Mouse (Mus musculus) lung, postnatal 0 days (tissue): ENCODE measurements around the gene Rft1.

Experiments
- CTCF ChIP-seq: IDR thresholded peaks from 2 replicates; pipeline ENCODE4 v1.5.1; 2016; ENCODE audit warnings: antibody characterized with exemption, mild to moderate bottlenecking
- EP300 ChIP-seq: IDR thresholded peaks from 2 replicates; pipeline ENCODE4 v1.6.1; 2016; ENCODE audit warnings: antibody characterized with exemption, mild to moderate bottlenecking, control low read depth

DNA sequence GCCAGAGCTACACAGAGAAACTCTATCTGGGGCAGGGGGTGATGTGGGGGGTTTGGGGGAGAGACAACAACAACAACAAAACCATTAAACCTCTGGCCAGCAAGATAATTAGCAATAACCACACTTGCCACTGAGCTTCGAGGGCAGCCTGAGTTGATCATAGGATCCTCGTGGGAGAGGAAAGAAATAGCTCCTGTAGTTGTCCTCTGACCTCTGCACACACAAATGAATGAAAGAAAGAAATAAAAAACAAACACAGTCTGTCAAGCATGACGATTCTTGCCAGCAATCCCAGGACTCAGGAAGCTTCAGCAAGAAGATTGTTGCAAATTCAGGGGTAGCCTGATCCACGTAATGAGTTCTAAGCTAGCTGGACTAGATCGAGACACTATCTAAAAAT lies 48.4 kb downstream of the Rft1 start:
- no peak for TF ChIP-seq CTCF
- TF ChIP-seq EP300 = no peak
